Mouse (Mus musculus): ENCODE measurements around the gene March9. TPM values are rescaled to one million over a fixed set of nuclear protein-coding genes. Genes with fewer than 3 reads are reported as not detected.

The March9 gene
- polyA plus RNA-seq, 1 experiment from 2014 or later = 28.6 TPM

GRCm38 (mm10) chr10:127041274-127041766 is 18.7 kb downstream of the March9 start, which contains the start of the genes Mettl1 and Eef1akmt3:
Mettl1 (plus strand) TSS chr10:127041414.
Eef1akmt3 (minus strand) TSS chr10:127041513.
- DNase-seq (ENCODE audit: low read depth, low spot score) = no peak
- no peaks in the 10 kb centered on the region for H3K27me3 ChIP-seq
- ChIA-PET POLR2A (interaction anchor here (0.9 to 2.8 kb wide), 6 partner anchors 11 to 121 kb away, joined by 3 to 19 read pairs (median 4); partner anchors contain the start of genes Tsfm and Tspan31), CTCF (interaction anchor here (1.5 to 2.6 kb wide), 3 partner anchors 10 to 123 kb away, joined by 3 to 13 read pairs (median 8); no protein-coding TSS in a partner anchor)
- in situ Hi-C loops (cut with MboI; ENCODE audit: low pct_unique_long_range_greater_than_20kb) = no loop called here
- TF ChIP-seq CTCF (IDR thresholded peaks at IDR 0.05) = no peak
- peak; percentile 63 for ATAC-seq

GRCm38 (mm10) chr10:127040569-127041214 is 19.3 kb downstream of the March9 start:
- POLR2A ChIA-PET = interaction anchor here (0.9 to 2.8 kb wide), 5 partner anchors 11 to 121 kb away, joined by 3 to 19 read pairs (median 4); partner anchors contain the start of genes Tsfm and Tspan31
- no peak for DNase-seq (ENCODE audit: low read depth, low spot score)

GRCm38 (mm10) chr10:127037641-127038040 is 22.3 kb downstream of the March9 start:
- CTCF ChIA-PET = no interaction called here
- in situ Hi-C loops (cut with MboI; ENCODE audit: low pct_unique_long_range_greater_than_20kb) = loop anchor here (10.0 kb wide), 1 partner anchor 123 kb away; no protein-coding TSS in a partner anchor

More at GRCm38 (mm10) chr10:127040569-127041214, 19.3 kb downstream of the March9 start:
- CTCF ChIA-PET = interaction anchor here (1.1 to 2.6 kb wide), 4 partner anchors 9 to 122 kb away, joined by 3 to 13 read pairs (median 6); no protein-coding TSS in a partner anchor
- no peaks in the 10 kb centered on the region for H3K27me3 ChIP-seq
- no peak for ATAC-seq
- no peak for TF ChIP-seq CTCF (IDR thresholded peaks at IDR 0.05)
- in situ Hi-C loops (cut with MboI; ENCODE audit: low pct_unique_long_range_greater_than_20kb) = no loop called here

GRCm38 (mm10) chr10:127036273-127036672 is 23.7 kb downstream of the March9 start:
- in situ Hi-C loops (cut with MboI; ENCODE audit: low pct_unique_long_range_greater_than_20kb) = loop anchor here (10.0 kb wide), 1 partner anchor 121 kb away; no protein-coding TSS in a partner anchor
- DNase-seq (ENCODE audit: low read depth, low spot score) (no peak), ATAC-seq (no peak)
- CTCF ChIA-PET = interaction anchor here (0.6 kb wide), 1 partner anchor 118 kb away, joined by 3 read pairs; no protein-coding TSS in a partner anchor
- no peaks in the 10 kb centered on the region for H3K27me3 ChIP-seq
- POLR2A ChIA-PET = no interaction called here
- no peak for TF ChIP-seq CTCF (IDR thresholded peaks at IDR 0.05)

More at GRCm38 (mm10) chr10:127037641-127038040, 22.3 kb downstream of the March9 start:
- H3K27me3 ChIP-seq = no peaks in the 10 kb centered on the region
- DNase-seq (ENCODE audit: low read depth, low spot score) (no peak), ATAC-seq (no peak)
- no peak for TF ChIP-seq CTCF (IDR thresholded peaks at IDR 0.05)
- POLR2A ChIA-PET = no interaction called here

- no peaks in the 10 kb centered on the region for H3K27me3 ChIP-seq
- no peak for TF ChIP-seq CTCF (IDR thresholded peaks at IDR 0.05)
- ChIA-PET CTCF (no interaction called here), POLR2A (no interaction called here)
- DNase-seq (ENCODE audit: low read depth, low spot score) = no peak
- no peak for ATAC-seq
- in situ Hi-C loops (cut with MboI; ENCODE audit: low pct_unique_long_range_greater_than_20kb) = loop anchor here (10.0 kb wide), 1 partner anchor 119 kb away; no protein-coding TSS in a partner anchor
Measured at GRCm38 (mm10) chr10:127033301-127033741, 26.7 kb downstream of the March9 start.

GRCm38 (mm10) chr10:127030336-127031296 is 29.4 kb downstream of the March9 start, which contains the start of gene Tsfm:
Tsfm (minus strand) TSS chr10:127030840.
- H3K27me3 ChIP-seq = no peaks in the 10 kb centered on the region
- CTCF ChIA-PET = interaction anchor here (0.7 to 2.9 kb wide), 17 partner anchors 9 to 128 kb away, joined by 3 to 14 read pairs (median 4); partner anchors contain the start of genes Eef1akmt3 and Mettl1
- TF ChIP-seq CTCF (IDR thresholded peaks at IDR 0.05) = peak; percentile 99
- DNase-seq (ENCODE audit: low read depth, low spot score) (peak; percentile 43), ATAC-seq (peak; percentile 75)
- POLR2A ChIA-PET = interaction anchor here (1.0 to 3.9 kb wide), 4 partner anchors 11 to 115 kb away, joined by 3 to 19 read pairs (median 3); partner anchors contain the start of genes Eef1akmt3 and Mettl1
- in situ Hi-C loops (cut with MboI; ENCODE audit: low pct_unique_long_range_greater_than_20kb) = loop anchor here (10.0 kb wide), 1 partner anchor 116 kb away; no protein-coding TSS in a partner anchor

GRCm38 (mm10) chr10:127018422-127018821 is 41.6 kb downstream of the March9 start:
- H3K27me3 ChIP-seq = no peaks in the 10 kb centered on the region
- ATAC-seq (no peak), DNase-seq (ENCODE audit: low read depth, low spot score) (no peak)
- in situ Hi-C loops (cut with MboI; ENCODE audit: low pct_unique_long_range_greater_than_20kb) = no loop called here
- TF ChIP-seq CTCF (IDR thresholded peaks at IDR 0.05) = no peak
- ChIA-PET CTCF (interaction anchor here (1.4 to 1.6 kb wide), 2 partner anchors 12 to 17 kb away, joined by 3 read pairs; no protein-coding TSS in a partner anchor), POLR2A (interaction anchor here (0.9 kb wide), 1 partner anchor 9 kb away, joined by 4 read pairs; no protein-coding TSS in a partner anchor)

GRCm38 (mm10) chr10:127017071-127017470 is 42.9 kb downstream of the March9 start:
- no peaks in the 10 kb centered on the region for H3K27me3 ChIP-seq
- no peak for TF ChIP-seq CTCF (IDR thresholded peaks at IDR 0.05)
- no peak for DNase-seq (ENCODE audit: low read depth, low spot score)
- ATAC-seq = no peak
- POLR2A ChIA-PET = no interaction called here
- in situ Hi-C loops (cut with MboI; ENCODE audit: low pct_unique_long_range_greater_than_20kb) = no loop called here
- CTCF ChIA-PET = interaction anchor here (1.1 to 1.7 kb wide), 4 partner anchors 11 to 15 kb away, joined by 3 to 5 read pairs (median 3); no protein-coding TSS in a partner anchor

- in situ Hi-C loops (cut with MboI; ENCODE audit: low pct_unique_long_range_greater_than_20kb) = no loop called here
- ATAC-seq (no peak), DNase-seq (ENCODE audit: low read depth, low spot score) (no peak)
- ChIA-PET POLR2A (no interaction called here), CTCF (interaction anchor here (1.7 kb wide), 1 partner anchor 11 kb away, joined by 5 read pairs; no protein-coding TSS in a partner anchor)
- no peaks in the 10 kb centered on the region for H3K27me3 ChIP-seq
- no peak for TF ChIP-seq CTCF (IDR thresholded peaks at IDR 0.05)
Measured at GRCm38 (mm10) chr10:127016488-127016887, 43.5 kb downstream of the March9 start.

Other genes with a start within 250 kb of the March9 start
- 14.5 TPM for gene Atp23, start 158.8 kb downstream of the March9 start, polyA plus RNA-seq (2021)
- gene Ctdsp2, start 81.5 kb downstream of the March9 start, polyA plus RNA-seq (2021) = 101 TPM
- 0.09 TPM for gene Avil, start 59.5 kb downstream of the March9 start, polyA plus RNA-seq (2021)
- gene Tsfm, start 29.3 kb downstream of the March9 start, polyA plus RNA-seq (2021) = 61.7 TPM
- 15.8 TPM for gene Mettl1, start 18.8 kb downstream of the March9 start, polyA plus RNA-seq (2021)
- 0.44 TPM for gene Eef1akmt3, start 18.7 kb downstream of the March9 start, polyA plus RNA-seq (2021)
- gene Cyp27b1, start 11.9 kb downstream of the March9 start, polyA plus RNA-seq (2021) = 0.51 TPM
- gene Cdk4, start 3.4 kb upstream of the March9 start, polyA plus RNA-seq (2021) = 669 TPM
- gene Tspan31, start 10.1 kb upstream of the March9 start, polyA plus RNA-seq (2021) = 116 TPM
- gene Agap2, start 15.1 kb upstream of the March9 start, polyA plus RNA-seq (2021) = 1.4 TPM
- gene Os9, start 60.9 kb upstream of the March9 start, polyA plus RNA-seq (2021) = 173 TPM
- gene B4galnt1, start 105.0 kb upstream of the March9 start, polyA plus RNA-seq (2021) = 112 TPM
- 0.85 TPM for gene Slc26a10, start 120.5 kb upstream of the March9 start, polyA plus RNA-seq (2021)
- 106 TPM for gene Arhgef25, start 129.9 kb upstream of the March9 start, polyA plus RNA-seq (2021)
- 155 TPM for gene Dtx3, start 135.5 kb upstream of the March9 start, polyA plus RNA-seq (2021)
- 76.8 TPM for gene Pip4k2c, start 151.4 kb upstream of the March9 start, polyA plus RNA-seq (2021)
- 0.44 TPM for gene Kif5a, start 203.2 kb upstream of the March9 start, polyA plus RNA-seq (2021)
- 307 TPM for gene Dctn2, start 206.2 kb upstream of the March9 start, polyA plus RNA-seq (2021)
- gene Mbd6, start 228.8 kb upstream of the March9 start, polyA plus RNA-seq (2021) = 55.1 TPM

Measured in Patski (cell line).